Mouse (Mus musculus): ENCODE data around the gene Fam118a.

DNA sequence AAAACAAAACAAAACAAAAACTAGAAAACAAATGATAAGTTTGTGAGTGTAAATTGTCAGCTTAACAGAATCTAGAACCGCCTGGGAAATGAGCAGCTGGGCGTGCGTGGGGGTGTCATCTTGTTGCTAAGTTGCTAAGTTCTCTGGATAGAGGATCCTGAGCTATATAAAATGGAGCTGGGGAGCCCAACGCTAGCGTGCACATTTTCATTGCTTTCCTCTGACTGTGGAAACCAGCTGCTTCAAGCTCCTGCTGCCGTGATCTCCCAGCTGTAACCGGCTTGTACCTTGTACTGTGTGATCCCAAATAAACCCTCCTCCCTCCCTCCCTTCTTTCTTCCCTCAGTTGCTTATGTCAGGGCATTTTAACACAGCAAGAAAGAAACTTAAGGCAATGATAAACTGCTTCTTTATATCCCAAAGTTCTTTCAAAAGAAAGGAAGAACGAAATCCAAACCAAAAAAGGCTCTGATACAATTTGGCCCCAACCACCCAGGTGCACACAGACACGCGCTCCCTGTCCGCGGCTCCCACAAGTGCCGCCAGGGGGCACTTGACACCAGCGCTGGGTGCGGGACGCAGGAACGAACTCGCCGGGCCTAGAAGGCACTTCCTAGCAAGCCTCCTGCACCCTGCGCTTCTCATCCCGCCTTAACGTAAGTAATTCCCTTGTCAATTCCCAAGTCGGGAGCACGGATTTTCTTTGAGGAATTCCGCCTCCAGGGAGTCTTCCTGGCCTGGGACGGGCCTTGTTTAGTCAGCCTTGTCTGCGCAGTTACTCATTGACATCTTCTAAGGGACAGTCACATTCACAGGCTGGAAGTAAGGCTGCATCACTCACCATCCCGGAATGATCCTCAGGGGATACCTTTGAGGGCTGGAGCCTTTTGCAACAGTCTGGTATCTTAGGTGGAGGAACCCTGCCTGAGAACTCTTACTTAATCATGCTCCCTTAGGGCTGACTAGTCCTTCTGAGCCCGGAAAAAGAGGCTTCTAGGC lies 27.5 kb upstream of the Fam118a start:
- TF ChIP-seq CTCF (IDR thresholded peaks at IDR 0.05; ENCODE audit: low read depth, low read length) (peak; percentile 61), POLR2A (IDR thresholded peaks at IDR 0.05; ENCODE audit: borderline replicate concordance, low read depth, low read length) (no peak)

Data from bone marrow macrophage, adult 2 months (primary cell).